Mouse (Mus musculus) cerebellum, adult 11-12 months (tissue): Measurements from ENCODE around the gene Col8a2.
A peak's percentile ranks its signal among the peaks of the same experiment; 100 is the strongest.

Source experiments
- DNase-seq: peaks from one replicate; pipeline ENCODE4 v3.0.0; 2022

Col8a2 gene

GRCm38 (mm10) chr4:126286492-126286891, at the start of gene Col8a2:
Gene Col8a2, plus strand, starts transcription at chr4:126286793.
- DNase-seq, result no peak

- peak; percentile 26 for DNase-seq
Measured at GRCm38 (mm10) chr4:126237721-126238242, 48.8 kb upstream of the Col8a2 start.

- peak; percentile 12 for DNase-seq
Measured at GRCm38 (mm10) chr4:126239862-126240475, 46.6 kb upstream of the Col8a2 start.

- peak; percentile 66 for DNase-seq
Measured at GRCm38 (mm10) chr4:126241956-126242355, 44.6 kb upstream of the Col8a2 start.

GRCm38 (mm10) chr4:126242510-126242909, 44.1 kb upstream of the Col8a2 start:
- peak; percentile 72 for DNase-seq

- no peak for DNase-seq
Measured at GRCm38 (mm10) chr4:126246202-126246889, 40.2 kb upstream of the Col8a2 start.

- no peak for DNase-seq
Measured at GRCm38 (mm10) chr4:126248261-126248868, 38.2 kb upstream of the Col8a2 start.

GRCm38 (mm10) chr4:126250659-126251058, 35.9 kb upstream of the Col8a2 start:
- DNase-seq, result no peak

- DNase-seq, result no peak
Measured at GRCm38 (mm10) chr4:126251655-126252254, 34.8 kb upstream of the Col8a2 start.

GRCm38 (mm10) chr4:126252411-126253237, 34.0 kb upstream of the Col8a2 start:
- peak; percentile 61 for DNase-seq

- no peak for DNase-seq
Measured at GRCm38 (mm10) chr4:126253637-126254272, 32.8 kb upstream of the Col8a2 start.

- DNase-seq, result peak; percentile 81
Measured at GRCm38 (mm10) chr4:126254315-126255112, 32.1 kb upstream of the Col8a2 start.

GRCm38 (mm10) chr4:126255113-126256001, 31.2 kb upstream of the Col8a2 start:
- DNase-seq, result peak; percentile 74

GRCm38 (mm10) chr4:126256131-126256791, 30.3 kb upstream of the Col8a2 start, which contains the start of gene Map7d1:
Gene Map7d1, minus strand, starts transcription at chr4:126256343.
- peak; percentile 93 for DNase-seq

GRCm38 (mm10) chr4:126256967-126257881, 29.4 kb upstream of the Col8a2 start:
- peak; percentile 84 for DNase-seq

- DNase-seq, result peak; percentile 64
Measured at GRCm38 (mm10) chr4:126259063-126259462, 27.5 kb upstream of the Col8a2 start.

GRCm38 (mm10) chr4:126259523-126260160, 27.0 kb upstream of the Col8a2 start:
- peak; percentile 63 for DNase-seq
